Mouse (Mus musculus): Measurements from ENCODE around the gene Phlpp2. TPM values are rescaled to one million over a fixed set of nuclear protein-coding genes. Genes with fewer than 3 reads are reported as not detected.

Phlpp2 gene
- total and polyA plus RNA-seq, 3 experiments = 3.7 to 15.0 (median 6.5) TPM

- no peaks in the 10 kb centered on the region for H3K36me3 ChIP-seq (replicated peaks)
- no peaks in the 10 kb centered on the region for H3K4me1 ChIP-seq (ENCODE audit: insufficient read depth, low read depth, low read length)
- DNase-seq (ENCODE audit: low spot score) (no peak), ATAC-seq (ENCODE audit: extremely low read depth, insufficient number of reproducible peaks, low FRiP score, poor library complexity, severe bottlenecking) (no peak)
- no peak overlapping the region for H3K4me3 ChIP-seq (ENCODE audit: low read depth, low read length)
- H3K9me3 ChIP-seq (replicated peaks) = no peaks in the 10 kb centered on the region
- TF ChIP-seq POLR2AphosphoS5 (IDR thresholded peaks at IDR 0.05; ENCODE audit: insufficient replicate concordance, low read depth, low read length) (no peak), TAL1 (conservative IDR thresholded peaks at IDR 0.05; ENCODE audit: low read depth, low read length) (no peak), GATA2 (IDR thresholded peaks at IDR 0.05; ENCODE audit: borderline replicate concordance, low read depth, low read length) (no peak), CTCF (IDR thresholded peaks at IDR 0.05; ENCODE audit: low read depth, low read length) (no peak), GATA1 (IDR thresholded peaks at IDR 0.05; ENCODE audit: borderline replicate concordance, low read length) (no peak)
- peaks cover 15% of the 10 kb centered on the region; the same call in 1 of the 2 replicates for H3K27me3 ChIP-seq (ENCODE audit: insufficient read depth, low read length)
These were observed 95.8 kb downstream of the Phlpp2 start for GRCm38 (mm10) chr8:109964106-109964505.

DNA sequence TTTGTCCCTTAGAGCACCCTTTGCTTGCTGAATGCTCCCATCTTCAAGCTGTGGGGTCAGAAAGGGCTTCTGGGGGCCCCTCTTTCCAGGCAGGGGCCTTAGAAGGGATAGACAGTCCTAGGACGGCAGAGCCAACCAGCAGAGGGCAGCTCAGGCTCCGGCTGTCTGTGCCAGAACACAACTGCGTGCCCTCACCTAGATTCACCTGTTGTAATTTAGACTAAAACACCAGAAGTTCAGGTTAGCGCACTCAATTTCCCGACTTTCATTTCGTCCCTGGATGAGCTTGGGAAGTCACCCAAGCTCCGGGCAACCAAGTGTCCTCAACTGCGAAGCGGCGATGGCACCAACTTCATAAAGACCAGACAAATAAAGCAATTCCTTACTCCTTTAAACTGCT lies 100.5 kb downstream of the Phlpp2 start:
- H3K9me3 ChIP-seq (replicated peaks) = no peaks in the 10 kb centered on the region
- H3K36me3 ChIP-seq (replicated peaks) = no peaks in the 10 kb centered on the region
- DNase-seq (ENCODE audit: low spot score) = no peak
- H3K4me1 ChIP-seq (ENCODE audit: insufficient read depth, low read depth, low read length) = no peaks in the 10 kb centered on the region
- TF ChIP-seq GATA2 (IDR thresholded peaks at IDR 0.05; ENCODE audit: borderline replicate concordance, low read depth, low read length) (no peak), GATA1 (IDR thresholded peaks at IDR 0.05; ENCODE audit: borderline replicate concordance, low read length) (no peak), POLR2AphosphoS5 (IDR thresholded peaks at IDR 0.05; ENCODE audit: insufficient replicate concordance, low read depth, low read length) (no peak), TAL1 (conservative IDR thresholded peaks at IDR 0.05; ENCODE audit: low read depth, low read length) (no peak)
- H3K27me3 ChIP-seq (ENCODE audit: insufficient read depth, low read length) = peaks cover 13% of the 10 kb centered on the region; the same call in 1 of the 2 replicates
- no peak for ATAC-seq (ENCODE audit: extremely low read depth, insufficient number of reproducible peaks, low FRiP score, poor library complexity, severe bottlenecking)
- no peak overlapping the region for H3K4me3 ChIP-seq (ENCODE audit: low read depth, low read length)

DNA sequence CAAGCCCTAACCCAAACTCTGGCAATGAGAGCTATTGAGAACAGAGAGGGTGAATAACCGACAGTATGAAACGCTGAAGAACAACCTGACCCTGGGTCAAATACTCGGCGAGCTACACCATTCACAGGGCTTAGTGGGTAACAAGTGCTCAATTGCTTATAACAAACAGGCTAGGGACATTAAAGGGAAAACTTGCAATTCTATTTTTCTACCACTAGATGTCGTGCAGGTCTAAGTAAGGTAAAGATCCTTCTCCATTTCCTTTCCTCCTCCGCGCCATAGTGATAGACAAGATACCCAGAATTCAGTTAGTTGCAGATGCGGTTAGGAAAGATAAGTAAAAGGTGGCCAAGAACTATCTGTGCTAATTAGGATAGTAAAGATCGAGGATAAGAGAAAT lies 102.0 kb downstream of the Phlpp2 start:
- DNase-seq (ENCODE audit: low spot score) (peak; percentile 36), ATAC-seq (ENCODE audit: extremely low read depth, insufficient number of reproducible peaks, low FRiP score, poor library complexity, severe bottlenecking) (peak; percentile 8; the same call in 1 of the 2 replicates)
- Histone ChIP-seq H3K36me3 (replicated peaks) (no peaks in the 10 kb centered on the region), H3K4me3 (ENCODE audit: low read depth, low read length) (no peak overlapping the region), H3K27me3 (ENCODE audit: insufficient read depth, low read length) (peaks cover 13% of the 10 kb centered on the region; the same call in 1 of the 2 replicates), H3K9me3 (replicated peaks) (no peaks in the 10 kb centered on the region), H3K4me1 (ENCODE audit: insufficient read depth, low read depth, low read length) (no peaks in the 10 kb centered on the region)
- no peak for TF ChIP-seq GATA2 (IDR thresholded peaks at IDR 0.05; ENCODE audit: borderline replicate concordance, low read depth, low read length)
- TF ChIP-seq CTCF (IDR thresholded peaks at IDR 0.05; ENCODE audit: low read depth, low read length) = peak; percentile 61
- no peak for TF ChIP-seq TAL1 (conservative IDR thresholded peaks at IDR 0.05; ENCODE audit: low read depth, low read length)
- TF ChIP-seq GATA1 (IDR thresholded peaks at IDR 0.05; ENCODE audit: borderline replicate concordance, low read length) = no peak
- TF ChIP-seq POLR2AphosphoS5 (IDR thresholded peaks at IDR 0.05; ENCODE audit: insufficient replicate concordance, low read depth, low read length) = no peak

DNA sequence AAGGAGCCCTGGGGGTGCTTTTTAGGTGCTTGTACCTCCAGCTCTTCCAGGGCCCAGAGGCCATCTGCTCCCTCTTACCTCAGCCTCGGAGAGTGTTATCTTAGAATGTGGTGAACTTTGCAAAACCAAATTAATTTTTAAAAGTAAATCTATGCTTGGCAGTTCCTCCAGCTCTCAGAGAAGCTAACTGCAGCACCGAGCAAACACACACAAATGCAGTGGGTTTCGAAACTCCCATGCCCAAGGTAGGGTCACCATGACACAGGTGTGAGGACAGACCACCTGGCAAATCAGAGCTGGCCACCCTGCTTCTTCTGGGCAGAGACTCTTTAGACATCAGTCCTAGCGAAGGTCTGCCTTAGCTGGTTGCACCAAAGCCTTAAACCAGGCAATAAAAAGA lies 104.6 kb downstream of the Phlpp2 start:
- no peaks in the 10 kb centered on the region for H3K36me3 ChIP-seq (replicated peaks)
- H3K4me1 ChIP-seq (ENCODE audit: insufficient read depth, low read depth, low read length) = no peaks in the 10 kb centered on the region
- TF ChIP-seq GATA2 (IDR thresholded peaks at IDR 0.05; ENCODE audit: borderline replicate concordance, low read depth, low read length) = no peak
- no peak for TF ChIP-seq GATA1 (IDR thresholded peaks at IDR 0.05; ENCODE audit: borderline replicate concordance, low read length)
- TF ChIP-seq POLR2AphosphoS5 (IDR thresholded peaks at IDR 0.05; ENCODE audit: insufficient replicate concordance, low read depth, low read length) = no peak
- TF ChIP-seq CTCF (IDR thresholded peaks at IDR 0.05; ENCODE audit: low read depth, low read length) = no peak
- TF ChIP-seq TAL1 (conservative IDR thresholded peaks at IDR 0.05; ENCODE audit: low read depth, low read length) = no peak
- H3K4me3 ChIP-seq (ENCODE audit: low read depth, low read length) = no peak overlapping the region
- DNase-seq (ENCODE audit: low spot score) (no peak), ATAC-seq (ENCODE audit: extremely low read depth, insufficient number of reproducible peaks, low FRiP score, poor library complexity, severe bottlenecking) (no peak)
- no peaks in the 10 kb centered on the region for H3K9me3 ChIP-seq (replicated peaks)
- peaks cover 11% of the 10 kb centered on the region; the same call in 1 of the 2 replicates for H3K27me3 ChIP-seq (ENCODE audit: insufficient read depth, low read length)

- Histone ChIP-seq H3K27me3 (ENCODE audit: insufficient read depth, low read length) (no peaks in the 10 kb centered on the region), H3K36me3 (replicated peaks) (no peaks in the 10 kb centered on the region), H3K9me3 (replicated peaks) (no peaks in the 10 kb centered on the region), H3K4me1 (ENCODE audit: insufficient read depth, low read depth, low read length) (no peaks in the 10 kb centered on the region), H3K4me3 (ENCODE audit: low read depth, low read length) (no peak overlapping the region)
- ATAC-seq (ENCODE audit: extremely low read depth, insufficient number of reproducible peaks, low FRiP score, poor library complexity, severe bottlenecking) = no peak
- no peak for DNase-seq (ENCODE audit: low spot score)
- TF ChIP-seq TAL1 (conservative IDR thresholded peaks at IDR 0.05; ENCODE audit: low read depth, low read length) (no peak), CTCF (IDR thresholded peaks at IDR 0.05; ENCODE audit: low read depth, low read length) (no peak), GATA1 (IDR thresholded peaks at IDR 0.05; ENCODE audit: borderline replicate concordance, low read length) (no peak), POLR2AphosphoS5 (IDR thresholded peaks at IDR 0.05; ENCODE audit: insufficient replicate concordance, low read depth, low read length) (no peak), GATA2 (IDR thresholded peaks at IDR 0.05; ENCODE audit: borderline replicate concordance, low read depth, low read length) (no peak)
These were observed 111.0 kb downstream of the Phlpp2 start for GRCm38 (mm10) chr8:109979339-109979738.

- ATAC-seq (ENCODE audit: extremely low read depth, insufficient number of reproducible peaks, low FRiP score, poor library complexity, severe bottlenecking) (no peak), DNase-seq (ENCODE audit: low spot score) (no peak)
- Histone ChIP-seq H3K4me1 (ENCODE audit: insufficient read depth, low read depth, low read length) (no peaks in the 10 kb centered on the region), H3K27me3 (ENCODE audit: insufficient read depth, low read length) (0 out of 2 replicates have a peak, but pooled peaks cover 2% of the 10 kb centered on the region), H3K9me3 (replicated peaks) (no peaks in the 10 kb centered on the region), H3K36me3 (replicated peaks) (no peaks in the 10 kb centered on the region), H3K4me3 (ENCODE audit: low read depth, low read length) (no peak overlapping the region)
- TF ChIP-seq TAL1 (conservative IDR thresholded peaks at IDR 0.05; ENCODE audit: low read depth, low read length) = no peak
- no peak for TF ChIP-seq CTCF (IDR thresholded peaks at IDR 0.05; ENCODE audit: low read depth, low read length)
- no peak for TF ChIP-seq POLR2AphosphoS5 (IDR thresholded peaks at IDR 0.05; ENCODE audit: insufficient replicate concordance, low read depth, low read length)
- no peak for TF ChIP-seq GATA2 (IDR thresholded peaks at IDR 0.05; ENCODE audit: borderline replicate concordance, low read depth, low read length)
- no peak for TF ChIP-seq GATA1 (IDR thresholded peaks at IDR 0.05; ENCODE audit: borderline replicate concordance, low read length)
These were observed 114.2 kb downstream of the Phlpp2 start for GRCm38 (mm10) chr8:109982386-109983105.
